Mouse (Mus musculus) hindbrain, embryonic 12.5 days (tissue): ENCODE measurements around the gene 4933415A04Rik. TPM values are rescaled to one million over a fixed set of nuclear protein-coding genes. Genes with fewer than 3 reads are reported as not detected.
A peak's percentile ranks its signal among the peaks of the same experiment; 100 is the strongest.

Experiments
- ATAC-seq: fragments of 200-750 bp; cut with Nextera tagmentation; 2 replicates; pipeline ENCODE4 v1.8.0; 2017; ENCODE audit warnings: moderate TSS enrichment; ENCODE audit not compliant: low FRiP score
- H3K27ac ChIP-seq: fragments of 300-500 bp; sonication (generic); 2 replicates; pipeline ENCODE4 v1.5.1; 2016; ENCODE audit warnings: mild to moderate bottlenecking
- H3K27me3 ChIP-seq: fragments of 300-500 bp; sonication (generic); 2 replicates; pipeline ENCODE4 v1.6.1; 2016; ENCODE audit warnings: mild to moderate bottlenecking
- H3K36me3 ChIP-seq: fragments of 300-500 bp; sonication (generic); 2 replicates; pipeline ENCODE4 v1.6.1; 2016; ENCODE audit warnings: mild to moderate bottlenecking
- H3K4me1 ChIP-seq: fragments of 300-500 bp; sonication (generic); 2 replicates; pipeline ENCODE4 v1.6.1; 2016
- H3K4me2 ChIP-seq: fragments of 300-500 bp; sonication (generic); replicated peaks from 2 replicates; pipeline ENCODE4 v1.6.1; 2016; ENCODE audit warnings: mild to moderate bottlenecking
- H3K4me3 ChIP-seq: fragments of 300-500 bp; sonication (generic); 2 replicates; pipeline ENCODE4 v1.5.1; 2016; ENCODE audit warnings: mild to moderate bottlenecking
- H3K9ac ChIP-seq: fragments of 300-500 bp; sonication (generic); 2 replicates; pipeline ENCODE4 v1.6.1; 2016; ENCODE audit warnings: mild to moderate bottlenecking, moderate library complexity
- H3K9me3 ChIP-seq: fragments of 300-500 bp; sonication (generic); replicated peaks from 2 replicates; pipeline ENCODE4 v1.6.1; 2016; ENCODE audit warnings: mild to moderate bottlenecking
- WGBS: fragments of 180-500 bp; shearing (Covaris S2); methylation state at CpG from one replicate; pipeline ENCODE4 v1.1.7; 2016; 5-methylcytosine and 5-hydroxymethylcytosine counted together
- polyA plus RNA-seq: library from polyadenylated mRNA; unstranded; fragments of >200 nt; fragmentation: Nextera tagmentation; extraction: Ambion mirVana; gene quantifications from 2 replicates; pipeline ENCODE4 v1.2.1, GENCODE M21; 2016

Gene 4933415A04Rik
- polyA plus RNA-seq, 1 experiment from 2014 or later: 8.1 TPM

- Histone ChIP-seq H3K27me3 (no peaks in the 10 kb centered on the region), H3K4me2 (no peak overlapping the region), H3K36me3 (peaks cover 14% of the 10 kb centered on the region), H3K9ac (no peak overlapping the region), H3K9me3 (no peaks in the 10 kb centered on the region), H3K4me3 (no peak overlapping the region), H3K27ac (no peak overlapping the region), H3K4me1 (peaks cover 18% of the 10 kb centered on the region)
- WGBS: 76% methylated on average over 6 of the region's 6 CpGs
- no peak for ATAC-seq
These were observed 34.2 kb upstream of the 4933415A04Rik start for GRCm38 (mm10) chr11:43552675-43553074.

GRCm38 (mm10) chr11:43556538-43556937 is 30.3 kb upstream of the 4933415A04Rik start:
- H3K27me3 ChIP-seq: no peaks in the 10 kb centered on the region
- H3K9ac ChIP-seq: no peak overlapping the region
- 0 out of 2 replicates have a peak overlapping the region, but pooled peaks have one; percentile 8 for H3K27ac ChIP-seq
- 90% methylated on average over 11 of the region's 11 CpGs for WGBS
- peaks cover 25% of the 10 kb centered on the region for H3K36me3 ChIP-seq
- no peak for ATAC-seq
- H3K4me3 ChIP-seq: no peak overlapping the region
- no peaks in the 10 kb centered on the region for H3K9me3 ChIP-seq
- peaks cover 12% of the 10 kb centered on the region for H3K4me1 ChIP-seq
- no peak overlapping the region for H3K4me2 ChIP-seq

- Histone ChIP-seq H3K36me3 (peaks cover 26% of the 10 kb centered on the region), H3K4me3 (no peak overlapping the region), H3K27ac (peak overlapping the region; percentile 66), H3K4me1 (peaks cover 17% of the 10 kb centered on the region), H3K4me2 (no peak overlapping the region), H3K27me3 (no peaks in the 10 kb centered on the region), H3K9ac (no peak overlapping the region), H3K9me3 (no peaks in the 10 kb centered on the region)
- 8% methylated on average over 5 of the region's 6 CpGs for WGBS
- peak; percentile 80 for ATAC-seq
These were observed 27.1 kb upstream of the 4933415A04Rik start for GRCm38 (mm10) chr11:43559515-43560292.

- no peak overlapping the region for H3K4me3 ChIP-seq
- H3K36me3 ChIP-seq: peaks cover 6% of the 10 kb centered on the region
- no peaks in the 10 kb centered on the region for H3K9me3 ChIP-seq
- ATAC-seq: no peak
- no peaks in the 10 kb centered on the region for H3K27me3 ChIP-seq
- peaks cover 33% of the 10 kb centered on the region for H3K4me1 ChIP-seq
- peak overlapping the region; percentile 60 for H3K27ac ChIP-seq
- no peak overlapping the region for H3K9ac ChIP-seq
- 71% methylated on average over 10 of the region's 10 CpGs for WGBS
- no peak overlapping the region for H3K4me2 ChIP-seq
These were observed 23.1 kb upstream of the 4933415A04Rik start for GRCm38 (mm10) chr11:43563654-43564244.

GRCm38 (mm10) chr11:43565414-43565813 is 21.4 kb upstream of the 4933415A04Rik start:
- H3K36me3 ChIP-seq: peaks cover 6% of the 10 kb centered on the region; the same call in 1 of the 2 replicates
- H3K4me3 ChIP-seq: no peak overlapping the region
- ATAC-seq: no peak
- peaks cover 32% of the 10 kb centered on the region for H3K4me1 ChIP-seq
- no peak overlapping the region for H3K9ac ChIP-seq
- no peak overlapping the region for H3K4me2 ChIP-seq
- peak overlapping the region; percentile 58 for H3K27ac ChIP-seq
- WGBS: 43% methylated on average over 2 of the region's 2 CpGs
- H3K27me3 ChIP-seq: no peaks in the 10 kb centered on the region
- no peaks in the 10 kb centered on the region for H3K9me3 ChIP-seq

- Histone ChIP-seq H3K27me3 (no peaks in the 10 kb centered on the region), H3K4me2 (no peak overlapping the region), H3K9ac (no peak overlapping the region), H3K27ac (peak overlapping the region; percentile 58), H3K36me3 (peaks cover 6% of the 10 kb centered on the region; the same call in 1 of the 2 replicates), H3K4me3 (no peak overlapping the region), H3K9me3 (no peaks in the 10 kb centered on the region), H3K4me1 (peaks cover 32% of the 10 kb centered on the region)
- 0 out of 2 replicates have a peak, but pooled peaks have one; percentile 26 for ATAC-seq
- WGBS: 6% methylated on average over 8 of the region's 8 CpGs
These were observed 21.0 kb upstream of the 4933415A04Rik start for GRCm38 (mm10) chr11:43565852-43566251.

- H3K27me3 ChIP-seq: no peaks in the 10 kb centered on the region
- no peak overlapping the region for H3K4me3 ChIP-seq
- H3K4me1 ChIP-seq: peaks cover 37% of the 10 kb centered on the region
- peak overlapping the region; percentile 58; the same call in 1 of the 2 replicates for H3K27ac ChIP-seq
- no peak overlapping the region for H3K4me2 ChIP-seq
- WGBS: 75% methylated on average over 5 of the region's 5 CpGs
- no peak overlapping the region for H3K9ac ChIP-seq
- H3K36me3 ChIP-seq: peaks cover 6% of the 10 kb centered on the region; the same call in 1 of the 2 replicates
- ATAC-seq: no peak
- H3K9me3 ChIP-seq: no peaks in the 10 kb centered on the region
These were observed 20.1 kb upstream of the 4933415A04Rik start for GRCm38 (mm10) chr11:43566696-43567095.

- no peak overlapping the region for H3K4me2 ChIP-seq
- no peak for ATAC-seq
- no peak overlapping the region for H3K9ac ChIP-seq
- no peaks in the 10 kb centered on the region for H3K36me3 ChIP-seq
- H3K27me3 ChIP-seq: no peaks in the 10 kb centered on the region
- no peak overlapping the region for H3K4me3 ChIP-seq
- peaks cover 43% of the 10 kb centered on the region for H3K4me1 ChIP-seq
- 67% methylated on average over 5 of the region's 5 CpGs for WGBS
- no peak overlapping the region for H3K27ac ChIP-seq
- no peaks in the 10 kb centered on the region for H3K9me3 ChIP-seq
These were observed 18.6 kb upstream of the 4933415A04Rik start for GRCm38 (mm10) chr11:43568263-43568662.

- H3K9ac ChIP-seq: no peak overlapping the region
- H3K4me1 ChIP-seq: peaks cover 38% of the 10 kb centered on the region
- no peak overlapping the region for H3K27ac ChIP-seq
- no peaks in the 10 kb centered on the region for H3K27me3 ChIP-seq
- H3K4me3 ChIP-seq: no peak overlapping the region
- WGBS: 92% methylated on average over 5 of the region's 5 CpGs
- no peaks in the 10 kb centered on the region for H3K9me3 ChIP-seq
- H3K36me3 ChIP-seq: no peaks in the 10 kb centered on the region
- H3K4me2 ChIP-seq: no peak overlapping the region
- no peak for ATAC-seq
These were observed 17.7 kb upstream of the 4933415A04Rik start for GRCm38 (mm10) chr11:43569188-43569587.

- Histone ChIP-seq H3K9me3 (no peaks in the 10 kb centered on the region), H3K27ac (peak overlapping the region; percentile 49), H3K4me1 (peaks cover 38% of the 10 kb centered on the region), H3K9ac (no peak overlapping the region), H3K36me3 (no peaks in the 10 kb centered on the region), H3K27me3 (no peaks in the 10 kb centered on the region), H3K4me2 (no peak overlapping the region), H3K4me3 (no peak overlapping the region)
- ATAC-seq: no peak
- WGBS: 79% methylated on average over 11 of the region's 11 CpGs
These were observed 17.2 kb upstream of the 4933415A04Rik start for GRCm38 (mm10) chr11:43569595-43569994.

- no peak overlapping the region for H3K4me3 ChIP-seq
- H3K9me3 ChIP-seq: no peaks in the 10 kb centered on the region
- peak overlapping the region; percentile 92 for H3K27ac ChIP-seq
- WGBS: 14% methylated on average over 3 of the region's 3 CpGs
- H3K27me3 ChIP-seq: no peaks in the 10 kb centered on the region
- H3K9ac ChIP-seq: peak overlapping the region; percentile 47; the same call in 1 of the 2 replicates
- H3K4me1 ChIP-seq: peaks cover 33% of the 10 kb centered on the region
- ATAC-seq: peak; percentile 9
- H3K4me2 ChIP-seq: peak overlapping the region; percentile 25
- peaks cover 10% of the 10 kb centered on the region for H3K36me3 ChIP-seq
These were observed 11.8 kb upstream of the 4933415A04Rik start for GRCm38 (mm10) chr11:43575061-43575375.

- peak; percentile 88 for ATAC-seq
- Histone ChIP-seq H3K36me3 (peaks cover 14% of the 10 kb centered on the region), H3K9me3 (no peaks in the 10 kb centered on the region), H3K9ac (peak overlapping the region; percentile 47), H3K4me3 (no peak overlapping the region), H3K27me3 (no peaks in the 10 kb centered on the region), H3K4me2 (peak overlapping the region; percentile 25), H3K4me1 (peaks cover 30% of the 10 kb centered on the region), H3K27ac (peak overlapping the region; percentile 92)
- WGBS: 6% methylated on average over 9 of the region's 9 CpGs
These were observed 11.3 kb upstream of the 4933415A04Rik start for GRCm38 (mm10) chr11:43575376-43576151.
